Mouse (Mus musculus) limb, embryonic 12.5 days (tissue): ENCODE results near the gene Sit1. TPM values are rescaled to one million over a fixed set of nuclear protein-coding genes. Genes with fewer than 3 reads are reported as not detected.

ENCODE experiments used
- ATAC-seq: fragments of 200-750 bp; cut with Nextera tagmentation; 2 replicates; pipeline ENCODE4 v1.8.0; 2017; ENCODE audit warnings: low read depth, moderate TSS enrichment; ENCODE audit not compliant: insufficient number of reproducible peaks, insufficient read depth, low FRiP score, low TSS enrichment
- H3K27ac ChIP-seq: fragments of 300-500 bp; sonication (generic); 2 replicates; pipeline ENCODE4 v1.5.1; 2016; ENCODE audit warnings: mild to moderate bottlenecking, moderate library complexity
- H3K27me3 ChIP-seq: fragments of 300-500 bp; sonication (generic); 2 replicates; pipeline ENCODE4 v1.6.1; 2016; ENCODE audit warnings: mild to moderate bottlenecking, moderate library complexity
- H3K36me3 ChIP-seq: fragments of 300-500 bp; sonication (generic); 2 replicates; pipeline ENCODE4 v1.6.1; 2016; ENCODE audit warnings: mild to moderate bottlenecking, moderate library complexity
- H3K4me1 ChIP-seq: fragments of 300-500 bp; sonication (generic); replicated peaks from 2 replicates; pipeline ENCODE4 v1.6.1; 2016
- H3K4me2 ChIP-seq: fragments of 300-500 bp; sonication (generic); 2 replicates; pipeline ENCODE4 v1.6.1; 2016; ENCODE audit warnings: mild to moderate bottlenecking, moderate library complexity
- H3K4me3 ChIP-seq: fragments of 300-500 bp; sonication (generic); replicated peaks from 2 replicates; pipeline ENCODE4 v1.5.1; 2016; ENCODE audit warnings: mild to moderate bottlenecking
- H3K9ac ChIP-seq: fragments of 300-500 bp; sonication (generic); replicated peaks from 2 replicates; pipeline ENCODE4 v1.6.1; 2016; ENCODE audit warnings: mild to moderate bottlenecking, moderate library complexity
- H3K9me3 ChIP-seq: fragments of 300-500 bp; sonication (generic); 2 replicates; pipeline ENCODE4 v1.6.1; 2016; ENCODE audit warnings: mild to moderate bottlenecking, moderate library complexity
- WGBS: fragments of 180-500 bp; shearing (Covaris S2); methylation state at CpG from one replicate; pipeline ENCODE4 v1.1.7; 2016; 5-methylcytosine and 5-hydroxymethylcytosine counted together
- polyA plus RNA-seq: library from polyadenylated mRNA; unstranded; fragments of >200 nt; fragmentation: Nextera tagmentation; extraction: Ambion mirVana; gene quantifications from 2 replicates; pipeline ENCODE4 v1.2.1, GENCODE M21; 2016

Gene Sit1
- polyA plus RNA-seq, 1 experiment from 2014 or later = not detected

GRCm38 (mm10) chr4:43512653-43513052 is 29.1 kb upstream of the Sit1 start:
- Histone ChIP-seq H3K4me1 (peaks cover 17% of the 10 kb centered on the region), H3K9me3 (no peaks in the 10 kb centered on the region), H3K4me2 (no peak overlapping the region), H3K9ac (no peak overlapping the region), H3K36me3 (peaks cover 6% of the 10 kb centered on the region; the same call in 1 of the 2 replicates), H3K27ac (no peak overlapping the region), H3K27me3 (peaks cover 4% of the 10 kb centered on the region), H3K4me3 (no peak overlapping the region)
- ATAC-seq = no peak
- WGBS = 66% methylated on average over 7 of the region's 7 CpGs

- Histone ChIP-seq H3K9ac (no peak overlapping the region), H3K27ac (no peak overlapping the region), H3K27me3 (peaks cover 12% of the 10 kb centered on the region), H3K9me3 (no peaks in the 10 kb centered on the region), H3K4me2 (no peak overlapping the region), H3K36me3 (peaks cover 6% of the 10 kb centered on the region; the same call in 1 of the 2 replicates), H3K4me3 (no peak overlapping the region), H3K4me1 (peaks cover 20% of the 10 kb centered on the region)
- 75% methylated on average over 19 of the region's 19 CpGs for WGBS
- no peak for ATAC-seq
Measured at GRCm38 (mm10) chr4:43511675-43512454, 28.3 kb upstream of the Sit1 start.

- Histone ChIP-seq H3K4me3 (peak overlapping the region; percentile 48), H3K27me3 (peaks cover 17% of the 10 kb centered on the region), H3K36me3 (no peaks in the 10 kb centered on the region), H3K9ac (peak overlapping the region; percentile 59), H3K27ac (no peak overlapping the region; the same call in 1 of the 2 replicates), H3K4me2 (peak overlapping the region; percentile 80), H3K9me3 (no peaks in the 10 kb centered on the region), H3K4me1 (peaks cover 22% of the 10 kb centered on the region)
- 37% methylated on average over 9 of the region's 9 CpGs for WGBS
- no peak for ATAC-seq
Measured at GRCm38 (mm10) chr4:43509109-43509508, 25.6 kb upstream of the Sit1 start.

GRCm38 (mm10) chr4:43508666-43508997 is 25.1 kb upstream of the Sit1 start:
- WGBS = 7% methylated on average over 13 of the region's 13 CpGs
- peak overlapping the region; percentile 59 for H3K9ac ChIP-seq
- no peaks in the 10 kb centered on the region for H3K9me3 ChIP-seq
- peak; percentile 65; the same call in 1 of the 2 replicates for ATAC-seq
- H3K4me3 ChIP-seq = peak overlapping the region; percentile 48
- H3K36me3 ChIP-seq = no peaks in the 10 kb centered on the region
- no peak overlapping the region for H3K27ac ChIP-seq
- peaks cover 17% of the 10 kb centered on the region for H3K27me3 ChIP-seq
- H3K4me1 ChIP-seq = peaks cover 22% of the 10 kb centered on the region
- H3K4me2 ChIP-seq = peak overlapping the region; percentile 80

DNA sequence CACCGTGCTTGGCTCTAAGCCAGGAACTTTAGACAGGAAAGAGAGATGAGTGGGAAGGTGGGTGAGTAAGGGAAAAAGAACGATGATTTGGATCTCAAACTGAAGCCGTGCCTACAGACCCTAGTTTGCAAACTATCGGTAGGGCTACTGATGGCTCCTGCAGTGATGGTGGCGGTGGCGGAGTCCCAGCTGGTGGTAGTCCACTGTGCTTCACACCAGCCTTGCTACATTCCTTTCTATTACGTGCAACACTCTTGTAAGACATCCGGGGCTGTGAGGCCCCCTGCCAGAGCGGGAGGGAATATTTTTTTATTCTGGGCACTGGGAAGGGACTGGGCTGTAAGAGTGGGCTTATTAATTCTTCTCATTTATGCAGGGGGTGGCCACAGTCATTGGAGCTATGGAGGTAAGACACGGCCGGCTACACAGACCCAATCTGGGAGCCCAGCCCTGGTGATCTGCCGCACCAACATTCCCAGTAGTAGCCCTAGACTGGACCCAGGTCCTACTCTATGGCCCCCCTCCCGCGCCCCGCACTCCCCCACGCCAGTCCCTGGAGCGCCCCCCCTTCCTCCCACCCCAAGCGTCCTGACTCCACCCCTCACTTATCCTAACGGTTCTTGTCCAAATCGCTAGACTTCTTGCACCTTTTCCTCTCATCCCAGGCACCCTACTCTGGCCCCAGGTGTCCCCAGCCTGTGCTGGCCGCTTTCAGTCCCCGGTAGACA is 24.6 kb upstream of the Sit1 start:
- peaks cover 22% of the 10 kb centered on the region for H3K4me1 ChIP-seq
- peak overlapping the region; percentile 59 for H3K9ac ChIP-seq
- peak; percentile 20; the same call in 1 of the 2 replicates for ATAC-seq
- 9% methylated on average over 22 of the region's 22 CpGs for WGBS
- H3K36me3 ChIP-seq = no peaks in the 10 kb centered on the region
- no peaks in the 10 kb centered on the region for H3K9me3 ChIP-seq
- H3K27me3 ChIP-seq = peaks cover 17% of the 10 kb centered on the region
- H3K27ac ChIP-seq = no peak overlapping the region
- peak overlapping the region; percentile 80 for H3K4me2 ChIP-seq
- peak overlapping the region; percentile 48 for H3K4me3 ChIP-seq

GRCm38 (mm10) chr4:43506536-43507185 is 23.1 kb upstream of the Sit1 start, which contains the start of gene Car9:
TSS of gene Car9 (plus strand) at chr4:43506966.
- H3K4me2 ChIP-seq = peak within 1 kb of the TSS; percentile 80
- 0 out of 2 replicates have a peak within 1 kb of the TSS, but pooled peaks have one; percentile 59 for H3K9ac ChIP-seq
- WGBS = 46% methylated on average over 9 of the region's 9 CpGs

DNA sequence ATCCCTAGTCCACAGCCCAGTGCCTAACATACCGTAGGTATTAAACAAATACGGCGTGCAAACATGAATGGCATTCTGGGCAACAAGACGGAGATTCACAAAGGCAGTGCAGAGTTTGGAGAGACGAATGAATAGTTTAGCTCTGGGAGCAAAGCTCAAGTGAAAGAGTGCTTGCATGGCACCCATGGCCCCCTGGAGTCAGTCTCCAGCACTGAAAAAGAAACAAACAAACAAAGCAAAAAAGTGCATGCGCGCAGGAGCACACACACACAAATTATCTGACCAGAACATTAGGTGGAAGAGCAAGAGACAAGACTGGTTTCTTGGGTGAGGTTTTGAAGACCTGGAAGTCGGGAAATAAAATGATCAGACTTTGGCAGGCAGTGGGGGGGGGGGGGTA is 22.5 kb upstream of the Sit1 start:
- ATAC-seq = no peak
- WGBS = 88% methylated on average over 8 of the region's 8 CpGs
- peaks cover 17% of the 10 kb centered on the region for H3K27me3 ChIP-seq

More at GRCm38 (mm10) chr4:43506536-43507185, 23.1 kb upstream of the Sit1 start, which contains the start of gene Car9:
- no peak for ATAC-seq
- Histone ChIP-seq H3K4me1 (peaks cover 22% of the 10 kb centered on the region), H3K27ac (no peak within 1 kb of the TSS), H3K9me3 (no peaks in the 10 kb centered on the region), H3K36me3 (no peaks in the 10 kb centered on the region), H3K27me3 (peaks cover 17% of the 10 kb centered on the region), H3K4me3 (peak within 1 kb of the TSS; percentile 48)

GRCm38 (mm10) chr4:43504269-43504668 is 20.7 kb upstream of the Sit1 start:
- Histone ChIP-seq H3K4me3 (no peak overlapping the region), H3K9ac (no peak overlapping the region), H3K4me2 (no peak overlapping the region), H3K4me1 (peaks cover 20% of the 10 kb centered on the region), H3K9me3 (no peaks in the 10 kb centered on the region), H3K27ac (no peak overlapping the region), H3K27me3 (peaks cover 17% of the 10 kb centered on the region), H3K36me3 (no peaks in the 10 kb centered on the region)
- 82% methylated on average over 4 of the region's 4 CpGs for WGBS
- no peak for ATAC-seq

More for the DNA sequence above, 22.5 kb upstream of the Sit1 start:
- no peaks in the 10 kb centered on the region for H3K9me3 ChIP-seq
- H3K4me1 ChIP-seq = peaks cover 22% of the 10 kb centered on the region
- H3K4me2 ChIP-seq = no peak overlapping the region
- no peaks in the 10 kb centered on the region for H3K36me3 ChIP-seq
- no peak overlapping the region for H3K9ac ChIP-seq
- H3K4me3 ChIP-seq = no peak overlapping the region
- H3K27ac ChIP-seq = no peak overlapping the region

DNA sequence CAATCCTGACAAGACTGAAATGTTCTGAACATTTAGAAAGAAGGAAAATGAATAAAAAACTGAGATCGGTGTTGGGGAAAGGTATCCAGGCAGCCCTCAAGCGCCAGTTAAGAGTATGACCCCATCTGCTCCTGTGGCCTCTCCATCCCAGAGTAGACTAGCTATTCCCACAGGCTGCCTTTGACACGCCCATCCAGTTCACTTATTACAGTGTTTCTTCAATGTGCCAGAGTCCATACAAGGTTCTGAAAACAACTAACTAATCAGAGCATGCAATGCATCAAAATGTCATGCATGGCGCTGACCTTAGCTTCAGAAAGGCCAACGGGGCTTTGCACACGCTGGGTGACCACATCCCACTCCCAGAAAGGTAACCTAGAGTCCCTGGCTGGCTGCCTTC is 20.0 kb upstream of the Sit1 start:
- Histone ChIP-seq H3K9me3 (no peaks in the 10 kb centered on the region), H3K4me1 (peaks cover 19% of the 10 kb centered on the region), H3K27ac (no peak overlapping the region), H3K4me3 (no peak overlapping the region), H3K9ac (no peak overlapping the region), H3K4me2 (no peak overlapping the region), H3K27me3 (peaks cover 17% of the 10 kb centered on the region), H3K36me3 (no peaks in the 10 kb centered on the region)
- ATAC-seq = no peak
- WGBS = 80% methylated on average over 6 of the region's 6 CpGs

- WGBS = 79% methylated on average over 2 of the region's 2 CpGs
- Histone ChIP-seq H3K9me3 (no peaks in the 10 kb centered on the region), H3K4me3 (no peak overlapping the region), H3K27me3 (peaks cover 17% of the 10 kb centered on the region), H3K27ac (no peak overlapping the region), H3K36me3 (peaks cover 1% of the 10 kb centered on the region; the same call in 1 of the 2 replicates), H3K4me2 (no peak overlapping the region), H3K9ac (no peak overlapping the region), H3K4me1 (peaks cover 21% of the 10 kb centered on the region)
- no peak for ATAC-seq
Measured at GRCm38 (mm10) chr4:43503041-43503440, 19.5 kb upstream of the Sit1 start.
